Comparison of ENCODE assay signal across 26 mouse cellular contexts in genomic region chr5:143924781-143925452, GRCm38 (mm10). TPM values are rescaled to one million over a fixed set of nuclear protein-coding genes. Genes with fewer than 3 reads are reported as not detected.
A peak's percentile ranks its signal among the peaks of the same experiment; 100 is the strongest.
DNase-seq lines count a peak whose midpoint lies in the region; ATAC-seq and TF ChIP-seq lines count a peak whose summit lies in the region.
"Had no signal": no experiment of that assay in that cellular context is flagged by ENCODE, and none has a peak within 500 bp of the region (broad histone marks: within the 10 kb centered on the region; RNA-seq: fewer than 3 reads in every experiment).

No protein-coding gene starts in this region.

- no peaks in the 10 kb centered on the region for H3K27me3 ChIP-seq in intestine, embryonic 15.5 days (replicated peaks)
- no peaks in the 10 kb centered on the region for H3K27me3 ChIP-seq in liver, embryonic 13.5 days
- H3K27me3 ChIP-seq: forebrain, embryonic 13.5 days; heart, embryonic 15.5 days; hindbrain, embryonic 13.5 days; limb, embryonic 15.5 days had no signal

- H3K9ac ChIP-seq in intestine, embryonic 15.5 days = no peak overlapping the region
- H3K9ac ChIP-seq in liver, embryonic 13.5 days = peak overlapping the region; percentile 55
- H3K9ac ChIP-seq: forebrain, embryonic 13.5 days; heart, embryonic 15.5 days; hindbrain, embryonic 13.5 days; limb, embryonic 15.5 days had no signal

- peak; percentile 36; the same call in 1 of the 2 replicates for ATAC-seq in intestine, embryonic 15.5 days
- ATAC-seq in liver, embryonic 13.5 days (ENCODE audit: low read depth) = peak; percentile 100
- ATAC-seq in megakaryocyte-erythroid progenitor cell, adult 5-6 weeks (replicated peaks; ENCODE audit: low FRiP score, low TSS enrichment, poor library complexity, severe bottlenecking) = peak; percentile 96
- ATAC-seq: forebrain, embryonic 13.5 days; lung, postnatal 0 days had no signal

- H3K9me3 ChIP-seq in intestine, embryonic 15.5 days = no peaks in the 10 kb centered on the region
- H3K9me3 ChIP-seq in liver, embryonic 13.5 days (replicated peaks) = no peaks in the 10 kb centered on the region
- H3K9me3 ChIP-seq: embryonic facial prominence, embryonic 10.5 days; forebrain, embryonic 13.5 days; heart, embryonic 15.5 days; hindbrain, embryonic 13.5 days; limb, embryonic 15.5 days had no signal

- TF ChIP-seq POLR2A in lung, adult 2 months (IDR thresholded peaks at IDR 0.05; ENCODE audit: borderline replicate concordance, extremely low read depth, low read depth, low read length) = no peak

- no peaks in the 10 kb centered on the region for H3K4me1 ChIP-seq in intestine, embryonic 15.5 days (replicated peaks)
- peaks cover 28% of the 10 kb centered on the region for H3K4me1 ChIP-seq in liver, embryonic 13.5 days (replicated peaks)
- no peaks in the 10 kb centered on the region for H3K4me1 ChIP-seq in lung, adult 2 months (ENCODE audit: control insufficient read depth, insufficient read depth, low read length)
- H3K4me1 ChIP-seq: embryonic facial prominence, embryonic 10.5 days; forebrain, embryonic 13.5 days; heart, embryonic 15.5 days; hindbrain, embryonic 13.5 days; limb, embryonic 15.5 days had no signal

- no peak for TF ChIP-seq CTCF in lung, adult 2 months (IDR thresholded peaks at IDR 0.05; ENCODE audit: insufficient read depth, low read length)

- H3K4me2 ChIP-seq in intestine, embryonic 15.5 days (replicated peaks) = no peak overlapping the region
- H3K4me2 ChIP-seq in liver, embryonic 13.5 days = peak overlapping the region; percentile 51
- H3K4me2 ChIP-seq: forebrain, embryonic 13.5 days; heart, embryonic 15.5 days; hindbrain, embryonic 13.5 days; limb, embryonic 15.5 days; midbrain, embryonic 11.5 days had no signal

- WGBS in intestine, embryonic 15.5 days = 79% methylated on average over 6 of the region's 6 CpGs
- 42% methylated on average over 6 of the region's 6 CpGs for WGBS in liver, embryonic 13.5 days (ENCODE audit: insufficient replicate concordance)
- WGBS in lung, adult 2 months = 87% methylated on average over 6 of the region's 6 CpGs

- H3K36me3 ChIP-seq in intestine, embryonic 15.5 days = peaks cover 20% of the 10 kb centered on the region; the same call in 1 of the 2 replicates
- peaks cover 88% of the 10 kb centered on the region for H3K36me3 ChIP-seq in liver, embryonic 13.5 days

- no peak overlapping the region for H3K4me3 ChIP-seq in intestine, embryonic 15.5 days (replicated peaks)
- H3K4me3 ChIP-seq in liver, embryonic 13.5 days (replicated peaks) = peak overlapping the region; percentile 12; the same call in 1 of the 2 replicates
- H3K4me3 ChIP-seq in lung, adult 2 months (replicated peaks; ENCODE audit: extremely low read depth, low read depth, low read length) = no peak overlapping the region
- H3K4me3 ChIP-seq: embryonic facial prominence, embryonic 10.5 days; forebrain, embryonic 13.5 days; heart, embryonic 15.5 days; hindbrain, embryonic 13.5 days; limb, embryonic 15.5 days had no signal

- peak; percentile 35 for DNase-seq in spleen, adult 12 weeks (ENCODE audit: low spot score)
- no peak for DNase-seq in spleen, adult 18-20 months
- DNase-seq in liver, embryonic 13.5 days = peak; percentile 74
- DNase-seq in cerebellum, adult 18-20 months = no peak
- DNase-seq in lung, adult 2 months = no peak
- DNase-seq in adrenal gland, adult 2 months = no peak
- DNase-seq: adrenal gland, postnatal 36 days; cerebellum, adult 9-11 months; gastrocnemius, postnatal 36 days; heart, postnatal 36 days; kidney, postnatal 36 days; left cerebral cortex, postnatal 4 days had no signal

- H3K27ac ChIP-seq in intestine, embryonic 15.5 days = no peak overlapping the region
- peak overlapping the region; percentile 91 for H3K27ac ChIP-seq in liver, embryonic 13.5 days
- H3K27ac ChIP-seq: embryonic facial prominence, embryonic 10.5 days; forebrain, embryonic 13.5 days; heart, embryonic 15.5 days; hindbrain, embryonic 13.5 days; limb, embryonic 15.5 days; macrophage had no signal

RNA-seq across cellular contexts. Expression of gene Gm42421, which starts 3.1 kb away (rescaled TPM):
- 0.68 TPM in 1 of 2 replicates, not detected in the other for polyA plus RNA-seq in intestine, embryonic 15.5 days (2015; fragmentation: Nextera tagmentation; extraction: Ambion mirVana)
- 0.41 TPM in 1 of 2 replicates, not detected in the other for polyA plus RNA-seq in liver, embryonic 13.5 days (2015; fragmentation: Nextera tagmentation; extraction: Ambion mirVana)
- total RNA-seq in megakaryocyte-erythroid progenitor cell, adult 5-6 weeks (2014; fragmentation: Nextera tagmentation) = not detected in 2 replicates
- not detected in 2 replicates for total RNA-seq in megakaryocyte-erythroid progenitor cell, adult 5-6 weeks (2017)
- polyA plus RNA-seq in lung, adult 2 months (2012; rRNA removed) = not detected in 2 replicates
- under 1 TPM in 1 of 2 experiments, not detected in 1; 0.95 TPM for total RNA-seq in adrenal gland, adult 2 months (2021)
- polyA plus RNA-seq in adrenal gland, adult 2 months (2012; rRNA removed) = not detected in 2 replicates
- total RNA-seq: gastrocnemius, adult 18-20 months; heart, postnatal 36 days; midbrain, postnatal 0 days had no signal
- polyA plus RNA-seq: lung, postnatal 0 days had no signal

RNA-seq across cellular contexts. Expression of gene Rsph10b, which starts 7.9 kb away (rescaled TPM):
- 0.20 and 0.39 TPM in 2 replicates for polyA plus RNA-seq in intestine, embryonic 15.5 days (2015; fragmentation: Nextera tagmentation; extraction: Ambion mirVana)
- 0.17 and 0.56 TPM in 2 replicates for polyA plus RNA-seq in liver, embryonic 13.5 days (2015; fragmentation: Nextera tagmentation; extraction: Ambion mirVana)
- total RNA-seq in megakaryocyte-erythroid progenitor cell, adult 5-6 weeks (2014; fragmentation: Nextera tagmentation) = 0.98 and 1.8 TPM in 2 replicates
- not detected in 2 replicates for total RNA-seq in megakaryocyte-erythroid progenitor cell, adult 5-6 weeks (2017)
- 3.6 and 6.4 TPM in 2 replicates for polyA plus RNA-seq in lung, adult 2 months (2012; rRNA removed)
- total RNA-seq in adrenal gland, adult 2 months (2021) = 1 to 10 TPM; 4.3 to 7.4 TPM
- polyA plus RNA-seq in adrenal gland, adult 2 months (2012; rRNA removed) = 0.21 and 0.31 TPM in 2 replicates
- polyA plus RNA-seq: macrophage had no signal

RNA-seq across cellular contexts. Expression of gene Pms2, which starts 15.2 kb away (rescaled TPM):
- 21.1 and 21.5 TPM in 2 replicates for polyA plus RNA-seq in intestine, embryonic 15.5 days (2015; fragmentation: Nextera tagmentation; extraction: Ambion mirVana)
- 16.9 and 21.5 TPM in 2 replicates for polyA plus RNA-seq in liver, embryonic 13.5 days (2015; fragmentation: Nextera tagmentation; extraction: Ambion mirVana)
- 20.5 and 35.7 TPM in 2 replicates for total RNA-seq in megakaryocyte-erythroid progenitor cell, adult 5-6 weeks (2014; fragmentation: Nextera tagmentation)
- 39.9 and 41.4 TPM in 2 replicates for total RNA-seq in megakaryocyte-erythroid progenitor cell, adult 5-6 weeks (2017)
- 2.3 and 3.4 TPM in 2 replicates for polyA plus RNA-seq in lung, adult 2 months (2012; rRNA removed)
- 1 to 10 TPM; 7.1 to 7.9 TPM for total RNA-seq in adrenal gland, adult 2 months (2021)
- 0.70 and 0.73 TPM in 2 replicates for polyA plus RNA-seq in adrenal gland, adult 2 months (2012; rRNA removed)

RNA-seq across cellular contexts. Expression of gene Aimp2, which starts 15.3 kb away (rescaled TPM):
- polyA plus RNA-seq in intestine, embryonic 15.5 days (2015; fragmentation: Nextera tagmentation; extraction: Ambion mirVana) = 120 and 125 TPM in 2 replicates
- polyA plus RNA-seq in liver, embryonic 13.5 days (2015; fragmentation: Nextera tagmentation; extraction: Ambion mirVana) = 68.9 and 73.2 TPM in 2 replicates
- total RNA-seq in megakaryocyte-erythroid progenitor cell, adult 5-6 weeks (2014; fragmentation: Nextera tagmentation) = 81.7 and 111 TPM in 2 replicates
- total RNA-seq in megakaryocyte-erythroid progenitor cell, adult 5-6 weeks (2017) = 96.0 and 132 TPM in 2 replicates
- polyA plus RNA-seq in lung, adult 2 months (2012; rRNA removed) = 25.5 and 29.0 TPM in 2 replicates
- 10 to 100 TPM; 37.5 to 38.1 TPM for total RNA-seq in adrenal gland, adult 2 months (2021)
- 69.2 and 77.6 TPM in 2 replicates for polyA plus RNA-seq in adrenal gland, adult 2 months (2012; rRNA removed)

RNA-seq across cellular contexts. Expression of gene Ankrd61, which starts 27.4 kb away (rescaled TPM):
- polyA plus RNA-seq in intestine, embryonic 15.5 days (2015; fragmentation: Nextera tagmentation; extraction: Ambion mirVana) = 0.21 TPM in 1 of 2 replicates, not detected in the other
- 0.32 and 0.36 TPM in 2 replicates for polyA plus RNA-seq in liver, embryonic 13.5 days (2015; fragmentation: Nextera tagmentation; extraction: Ambion mirVana)
- 1.6 TPM in 1 of 2 replicates, not detected in the other for total RNA-seq in megakaryocyte-erythroid progenitor cell, adult 5-6 weeks (2014; fragmentation: Nextera tagmentation)
- not detected in 2 replicates for total RNA-seq in megakaryocyte-erythroid progenitor cell, adult 5-6 weeks (2017)
- polyA plus RNA-seq in lung, adult 2 months (2012; rRNA removed) = 0.07 and 0.18 TPM in 2 replicates
- total RNA-seq in adrenal gland, adult 2 months (2021) = not detected
- polyA plus RNA-seq in adrenal gland, adult 2 months (2012; rRNA removed) = 0.08 TPM in 1 of 2 replicates, not detected in the other
- total RNA-seq: adrenal gland, postnatal 36 days; gastrocnemius, adult 18-20 months; gastrocnemius, postnatal 36 days; heart, adult 8-10 months; heart, postnatal 36 days; left cerebral cortex, adult 18-20 months; midbrain, postnatal 0 days had no signal
- polyA plus RNA-seq: macrophage had no signal

Comparison
In these comparisons a context has a peak if more than half of its experiments do, and no peak if none do; other contexts are left out.
1. DNase-seq: peak in spleen, adult 12 weeks (single experiment) and liver, embryonic 13.5 days (single experiment); none in spleen, adult 18-20 months (0 of 2), cerebellum, adult 18-20 months (0 of 2), lung, adult 2 months (single experiment) and adrenal gland, adult 2 months (single experiment).
2. ATAC-seq: peak in every context shown above with its lines; median percentile 100 in liver, embryonic 13.5 days; 96 in megakaryocyte-erythroid progenitor cell, adult 5-6 weeks; 36 in intestine, embryonic 15.5 days.